Mouse (Mus musculus): Measurements from ENCODE around the gene Chat.

DNA sequence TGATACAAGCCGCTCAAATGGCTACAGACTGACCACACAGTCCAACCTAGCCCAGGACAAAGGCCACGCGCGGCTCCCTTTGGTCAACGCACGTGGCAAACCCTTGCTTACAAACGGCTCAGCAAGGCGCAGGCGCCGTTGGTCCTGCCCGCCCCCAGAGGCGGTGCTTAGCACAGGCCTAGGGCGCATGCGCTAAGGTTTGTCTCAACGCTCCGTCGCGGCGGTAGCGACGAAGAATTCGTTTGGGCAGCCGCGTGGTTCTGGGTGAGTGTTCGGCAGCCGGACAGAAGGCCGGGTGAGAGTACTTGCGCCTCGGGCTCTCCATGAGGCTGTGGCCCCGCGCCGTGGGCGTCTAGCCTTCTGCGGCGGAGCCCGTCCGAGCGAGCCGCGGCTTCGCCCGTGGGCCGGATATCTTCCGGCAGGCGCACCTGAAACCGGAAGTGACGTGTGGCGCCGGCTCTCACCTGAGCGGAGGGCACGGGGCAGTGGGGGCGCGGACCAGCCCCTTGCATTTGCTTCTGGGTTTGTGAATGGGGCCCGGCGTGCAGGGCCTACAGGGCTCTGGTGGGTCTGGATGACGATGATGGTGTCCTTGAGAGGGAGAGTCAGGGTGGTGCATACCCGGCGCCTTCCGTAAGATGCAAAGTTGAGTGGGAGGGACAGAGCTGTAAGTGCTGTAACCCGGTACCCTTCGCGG lies 47.7 kb upstream of the Chat start, which contains the start of gene Ercc6:
- TF ChIP-seq GATA1 (IDR thresholded peaks at IDR 0.05; ENCODE audit: low read length) (no peak), TAL1 (IDR thresholded peaks at IDR 0.05; ENCODE audit: low read length) (no peak)
